Mouse (Mus musculus) lung, postnatal 0 days (tissue): ENCODE measurements at regions not wholly inside any gene's neighbourhood (a gene's known extent, or its start where the extent isn't known, plus 50 kb on each side); places are given as distances from the start of the nearest gene placed in this dataset.

Source experiments
- ATAC-seq: fragments of 200-750 bp; cut with Nextera tagmentation; 2 replicates; pipeline ENCODE4 v1.8.0; 2017; ENCODE audit warnings: moderate library complexity
- DNase-seq: peaks from one replicate; pipeline ENCODE4 v3.0.0-alpha.2; 2016; ENCODE audit warnings: low spot score
- H3K27ac ChIP-seq: fragments of 300-500 bp; sonication (generic); 2 replicates; pipeline ENCODE4 v1.5.1; 2014; ENCODE audit warnings: antibody characterized with exemption, mild to moderate bottlenecking, low read length, mixed read lengths
- H3K27me3 ChIP-seq: fragments of 300-500 bp; sonication (generic); replicated peaks from 2 replicates; pipeline ENCODE4 v1.6.1; 2014; ENCODE audit warnings: low read length, mixed read lengths; ENCODE audit not compliant: insufficient read depth
- H3K36me3 ChIP-seq: fragments of 300-500 bp; sonication (generic); 2 replicates; pipeline ENCODE4 v1.6.1; 2014; ENCODE audit warnings: low read length, mixed read lengths; ENCODE audit not compliant: insufficient read depth
- H3K4me1 ChIP-seq: fragments of 300-500 bp; sonication (generic); 2 replicates; pipeline ENCODE4 v1.6.1; 2014; ENCODE audit warnings: antibody characterized with exemption, low read depth, low read length, mixed read lengths; ENCODE audit not compliant: insufficient read depth
- H3K4me2 ChIP-seq: fragments of 300-500 bp; sonication (generic); replicated peaks from 2 replicates; pipeline ENCODE4 v1.6.1; 2014; ENCODE audit warnings: low read depth, mild to moderate bottlenecking, low read length, moderate library complexity, mixed read lengths
- H3K4me3 ChIP-seq: fragments of 300-500 bp; sonication (generic); 2 replicates; pipeline ENCODE4 v1.5.1; 2014; ENCODE audit warnings: low read depth, low read length
- H3K9ac ChIP-seq: fragments of 300-500 bp; sonication (generic); replicated peaks from 2 replicates; pipeline ENCODE4 v1.6.1; 2014; ENCODE audit warnings: low read depth, mild to moderate bottlenecking
- H3K9me3 ChIP-seq: fragments of 300-500 bp; sonication (generic); 2 replicates; pipeline ENCODE4 v1.6.1; 2016; ENCODE audit warnings: low read length, mixed read lengths
- CTCF ChIP-seq: IDR thresholded peaks from 2 replicates; pipeline ENCODE4 v1.5.1; 2016; ENCODE audit warnings: antibody characterized with exemption, mild to moderate bottlenecking
- EP300 ChIP-seq: IDR thresholded peaks from 2 replicates; pipeline ENCODE4 v1.6.1; 2016; ENCODE audit warnings: antibody characterized with exemption, mild to moderate bottlenecking, control low read depth
- WGBS: fragments of 180-500 bp; shearing (Covaris S2); extraction: QIAGEN DNeasy Blood & Tissue Kit; methylation state at CpG from one replicate; pipeline ENCODE4 v1.1.7; 2014; 5-methylcytosine and 5-hydroxymethylcytosine counted together

DNA sequence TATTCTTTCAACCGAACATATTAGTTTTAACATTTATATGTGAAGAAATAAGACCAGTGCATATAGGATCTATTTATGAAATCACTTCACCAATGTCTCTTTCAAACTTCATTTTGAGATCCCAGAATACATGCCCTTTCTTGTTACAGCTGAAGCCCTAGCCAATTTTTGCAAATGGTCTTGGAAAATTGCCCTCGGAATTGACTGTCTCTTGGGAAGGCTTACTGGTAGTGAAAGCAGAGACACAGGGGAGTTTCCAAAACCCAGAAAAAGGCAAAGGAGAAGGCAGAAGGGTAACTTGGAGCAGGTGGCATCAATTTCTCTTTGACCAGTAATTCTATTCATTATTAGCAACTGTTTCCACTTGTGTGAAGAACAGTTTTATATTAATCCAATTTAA is 515.4 kb downstream of the Gm826 start:
- ATAC-seq (no peak), DNase-seq (no peak)
- no peak overlapping the region for H3K4me3 ChIP-seq
- no peaks in the 10 kb centered on the region for H3K27me3 ChIP-seq
- 62% methylated on average over 2 of the region's 2 CpGs for WGBS
- no peaks in the 10 kb centered on the region for H3K36me3 ChIP-seq
- H3K4me2 ChIP-seq: no peak overlapping the region
- no peak overlapping the region for H3K27ac ChIP-seq
- no peak overlapping the region for H3K9ac ChIP-seq
- TF ChIP-seq EP300 (no peak), CTCF (no peak)
- no peaks in the 10 kb centered on the region for H3K4me1 ChIP-seq
- H3K9me3 ChIP-seq: no peaks in the 10 kb centered on the region

DNA sequence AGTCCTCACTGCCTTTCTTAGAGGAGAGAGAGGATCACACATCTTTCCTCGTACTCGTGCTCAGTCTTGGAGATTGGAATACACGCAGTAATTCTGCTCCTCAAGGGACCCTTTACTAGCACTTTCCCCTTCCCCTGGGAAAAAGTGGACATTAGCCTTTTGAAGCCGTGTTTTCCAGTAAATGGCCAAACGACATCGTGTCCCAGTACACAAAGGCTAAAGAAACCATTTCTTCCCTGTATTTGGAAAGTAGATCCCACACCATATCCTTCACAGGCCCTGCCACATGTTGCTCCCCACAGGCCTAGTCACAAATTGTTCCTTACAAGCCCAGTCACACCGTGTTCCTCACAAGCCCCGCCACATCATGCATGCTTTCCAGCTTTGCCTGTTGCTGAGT is 517.6 kb downstream of the Gm826 start:
- WGBS: 84% methylated on average over 8 of the region's 8 CpGs
- Histone ChIP-seq H3K4me3 (no peak overlapping the region), H3K9ac (no peak overlapping the region), H3K4me1 (no peaks in the 10 kb centered on the region), H3K9me3 (no peaks in the 10 kb centered on the region), H3K4me2 (no peak overlapping the region), H3K27me3 (no peaks in the 10 kb centered on the region), H3K27ac (no peak overlapping the region), H3K36me3 (no peaks in the 10 kb centered on the region)
- ATAC-seq (no peak), DNase-seq (no peak)
- TF ChIP-seq CTCF (no peak), EP300 (no peak)
